Mouse (Mus musculus) hindbrain, embryonic 12.5 days (tissue): ENCODE data around the gene Gadd45b. TPM values are rescaled to one million over a fixed set of nuclear protein-coding genes. Genes with fewer than 3 reads are reported as not detected.

ENCODE experiments used
- ATAC-seq: fragments of 200-750 bp; cut with Nextera tagmentation; 2 replicates; pipeline ENCODE4 v1.8.0; 2017; ENCODE audit warnings: moderate TSS enrichment; ENCODE audit not compliant: low FRiP score
- H3K27ac ChIP-seq: fragments of 300-500 bp; sonication (generic); 2 replicates; pipeline ENCODE4 v1.5.1; 2016; ENCODE audit warnings: mild to moderate bottlenecking
- H3K27me3 ChIP-seq: fragments of 300-500 bp; sonication (generic); 2 replicates; pipeline ENCODE4 v1.6.1; 2016; ENCODE audit warnings: mild to moderate bottlenecking
- H3K36me3 ChIP-seq: fragments of 300-500 bp; sonication (generic); 2 replicates; pipeline ENCODE4 v1.6.1; 2016; ENCODE audit warnings: mild to moderate bottlenecking
- H3K4me1 ChIP-seq: fragments of 300-500 bp; sonication (generic); 2 replicates; pipeline ENCODE4 v1.6.1; 2016
- H3K4me2 ChIP-seq: fragments of 300-500 bp; sonication (generic); replicated peaks from 2 replicates; pipeline ENCODE4 v1.6.1; 2016; ENCODE audit warnings: mild to moderate bottlenecking
- H3K4me3 ChIP-seq: fragments of 300-500 bp; sonication (generic); 2 replicates; pipeline ENCODE4 v1.5.1; 2016; ENCODE audit warnings: mild to moderate bottlenecking
- H3K9ac ChIP-seq: fragments of 300-500 bp; sonication (generic); 2 replicates; pipeline ENCODE4 v1.6.1; 2016; ENCODE audit warnings: mild to moderate bottlenecking, moderate library complexity
- H3K9me3 ChIP-seq: fragments of 300-500 bp; sonication (generic); replicated peaks from 2 replicates; pipeline ENCODE4 v1.6.1; 2016; ENCODE audit warnings: mild to moderate bottlenecking
- WGBS: fragments of 180-500 bp; shearing (Covaris S2); methylation state at CpG from one replicate; pipeline ENCODE4 v1.1.7; 2016; 5-methylcytosine and 5-hydroxymethylcytosine counted together
- polyA plus RNA-seq: library from polyadenylated mRNA; unstranded; fragments of >200 nt; fragmentation: Nextera tagmentation; extraction: Ambion mirVana; gene quantifications from 2 replicates; pipeline ENCODE4 v1.2.1, GENCODE M21; 2016

Gadd45b gene
- polyA plus RNA-seq, 1 experiment from 2014 or later, result 11.8 TPM

DNA sequence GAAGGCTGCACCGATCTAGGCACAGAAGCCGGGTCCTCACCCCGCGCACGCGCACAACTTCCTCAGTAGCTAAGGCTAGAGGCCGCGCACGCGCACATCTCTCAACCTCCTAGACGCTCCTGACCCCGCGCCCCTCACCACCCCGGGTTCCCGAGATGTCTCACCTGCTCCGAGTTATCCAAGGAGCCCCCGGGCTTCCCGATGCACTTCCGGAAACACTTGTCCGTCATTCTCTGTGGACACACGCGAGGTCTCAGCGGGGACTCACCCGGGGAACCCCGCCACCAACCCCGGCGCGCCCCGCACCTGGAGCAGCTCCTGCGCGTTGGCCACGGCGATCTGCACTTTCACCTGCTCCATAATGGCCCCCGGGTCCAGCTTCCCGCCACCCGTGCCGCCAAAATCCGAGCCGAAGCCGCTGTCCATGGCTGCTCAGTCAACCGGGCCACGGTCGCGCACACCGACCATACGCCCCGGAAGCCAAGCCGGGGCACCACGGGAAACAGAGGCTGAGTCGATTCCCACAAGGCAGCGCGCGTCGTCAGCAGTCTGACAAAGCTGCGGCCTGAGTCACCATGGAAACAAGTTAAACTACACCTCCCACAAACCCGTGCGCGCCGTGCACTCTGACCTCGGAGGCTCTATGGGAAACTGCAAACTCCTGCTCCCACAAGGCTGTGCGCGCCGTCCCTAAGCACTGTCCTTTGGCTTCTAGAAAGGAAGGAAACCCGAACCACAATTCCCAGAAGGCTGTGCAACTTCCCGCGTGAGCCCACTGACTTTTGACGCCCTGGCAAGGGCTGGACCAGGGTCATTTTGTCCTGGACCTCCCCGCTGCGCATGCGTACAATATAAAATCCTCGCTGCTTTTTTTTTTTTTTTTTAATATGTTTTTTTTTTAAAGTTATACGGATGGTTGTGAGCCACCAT is 29.3 kb upstream of the Gadd45b start, which contains the start of gene Timm13:
Timm13 (minus strand) TSS at position 652 of the 930 bp plus-strand sequence.
- Histone ChIP-seq H3K27me3 (no peaks in the 10 kb centered on the region), H3K4me3 (peak within 1 kb of the TSS; percentile 67), H3K9me3 (no peaks in the 10 kb centered on the region), H3K9ac (peak within 1 kb of the TSS; percentile 73), H3K4me1 (peaks cover 20% of the 10 kb centered on the region), H3K4me2 (peak within 1 kb of the TSS; percentile 94), H3K36me3 (peaks cover 58% of the 10 kb centered on the region), H3K27ac (peak within 1 kb of the TSS; percentile 83)
- WGBS, result under 1% methylated on average over 72 of the region's 72 CpGs
- ATAC-seq, result peak; percentile 94

DNA sequence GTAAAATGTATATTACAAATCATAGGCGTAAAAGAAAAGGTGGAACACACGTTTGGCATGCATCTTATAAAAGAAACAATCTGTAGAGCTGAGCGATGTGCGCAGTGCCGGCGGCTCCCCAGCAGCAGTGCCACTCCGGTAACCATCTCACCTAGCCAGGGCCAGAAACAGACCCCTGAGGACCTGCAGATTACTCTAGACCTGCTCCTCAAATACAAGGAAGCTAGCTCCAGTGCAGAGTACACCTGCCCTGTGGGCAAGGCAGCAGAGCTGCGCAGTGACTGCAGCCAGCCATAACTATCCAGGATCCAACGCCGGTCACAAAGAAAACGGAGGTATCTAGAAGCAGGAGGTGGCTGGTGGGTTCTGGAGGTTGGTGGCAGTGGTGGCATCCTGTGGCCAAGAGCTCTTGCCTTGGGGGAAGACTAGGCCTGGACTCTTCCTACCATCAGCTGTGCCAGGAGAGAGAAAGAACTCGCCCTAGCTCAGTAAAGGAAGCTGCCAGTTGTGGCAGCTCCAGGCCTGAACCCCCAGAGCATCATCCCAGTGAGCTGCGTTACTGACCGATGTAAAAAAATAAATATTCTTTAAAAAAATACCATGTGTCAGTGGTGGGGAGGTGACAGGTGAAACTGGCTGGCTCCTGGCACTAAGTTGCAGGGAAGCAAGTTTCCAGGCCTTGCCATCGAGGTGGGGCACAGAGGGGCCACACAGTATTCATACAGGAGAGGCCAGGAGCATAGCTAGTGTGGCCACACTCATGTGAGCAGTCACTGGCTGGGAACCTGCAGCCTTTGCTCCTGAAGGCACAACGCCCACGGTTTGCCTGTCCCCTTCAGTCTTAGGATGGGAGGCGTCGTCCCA is 28.2 kb upstream of the Gadd45b start:
- WGBS, result 91% methylated on average over 19 of the region's 19 CpGs
- peak overlapping the region; percentile 28 for H3K4me2 ChIP-seq
- peak overlapping the region; percentile 69 for H3K27ac ChIP-seq
- no peak; the same call in 1 of the 2 replicates for ATAC-seq
- H3K9me3 ChIP-seq, result no peaks in the 10 kb centered on the region
- H3K4me1 ChIP-seq, result peaks cover 20% of the 10 kb centered on the region
- no peak overlapping the region for H3K4me3 ChIP-seq
- no peaks in the 10 kb centered on the region for H3K27me3 ChIP-seq
- peaks cover 68% of the 10 kb centered on the region for H3K36me3 ChIP-seq
- H3K9ac ChIP-seq, result peak overlapping the region; percentile 15; the same call in 1 of the 2 replicates

GRCm38 (mm10) chr10:80902273-80902940 is 27.5 kb upstream of the Gadd45b start:
- no peak overlapping the region for H3K9ac ChIP-seq
- peaks cover 73% of the 10 kb centered on the region for H3K36me3 ChIP-seq
- H3K27ac ChIP-seq, result no peak overlapping the region
- no peaks in the 10 kb centered on the region for H3K9me3 ChIP-seq
- H3K27me3 ChIP-seq, result no peaks in the 10 kb centered on the region
- no peak overlapping the region for H3K4me2 ChIP-seq
- no peak for ATAC-seq
- peaks cover 20% of the 10 kb centered on the region for H3K4me1 ChIP-seq
- H3K4me3 ChIP-seq, result no peak overlapping the region
- 95% methylated on average over 9 of the region's 9 CpGs for WGBS

- WGBS, result 91% methylated on average over 10 of the region's 10 CpGs
- Histone ChIP-seq H3K9ac (no peak overlapping the region), H3K4me3 (no peak overlapping the region), H3K36me3 (peaks cover 75% of the 10 kb centered on the region), H3K27ac (no peak overlapping the region), H3K4me2 (no peak overlapping the region), H3K4me1 (peaks cover 16% of the 10 kb centered on the region), H3K9me3 (no peaks in the 10 kb centered on the region), H3K27me3 (no peaks in the 10 kb centered on the region)
- no peak for ATAC-seq
These were observed 26.6 kb upstream of the Gadd45b start for GRCm38 (mm10) chr10:80903282-80903681.

GRCm38 (mm10) chr10:80904004-80904693 is 25.7 kb upstream of the Gadd45b start:
- Histone ChIP-seq H3K36me3 (peaks cover 76% of the 10 kb centered on the region), H3K27ac (no peak overlapping the region)

GRCm38 (mm10) chr10:80904709-80905108 is 25.2 kb upstream of the Gadd45b start:
- no peak for ATAC-seq
- Histone ChIP-seq H3K4me2 (no peak overlapping the region), H3K36me3 (peaks cover 76% of the 10 kb centered on the region), H3K27me3 (no peaks in the 10 kb centered on the region), H3K4me1 (peaks cover 3% of the 10 kb centered on the region), H3K9me3 (no peaks in the 10 kb centered on the region), H3K4me3 (no peak overlapping the region; the same call in 1 of the 2 replicates), H3K9ac (no peak overlapping the region), H3K27ac (no peak overlapping the region)
- 92% methylated on average over 11 of the region's 11 CpGs for WGBS

More at GRCm38 (mm10) chr10:80904004-80904693, 25.7 kb upstream of the Gadd45b start:
- Histone ChIP-seq H3K4me1 (peaks cover 8% of the 10 kb centered on the region), H3K4me3 (no peak overlapping the region; the same call in 1 of the 2 replicates), H3K9me3 (no peaks in the 10 kb centered on the region), H3K9ac (no peak overlapping the region), H3K27me3 (no peaks in the 10 kb centered on the region), H3K4me2 (no peak overlapping the region)
- 88% methylated on average over 28 of the region's 28 CpGs for whole genome bisulfite sequencing
- no peak for ATAC-seq

- no peak overlapping the region for H3K4me2 ChIP-seq
- WGBS, result 94% methylated on average over 22 of the region's 22 CpGs
- H3K36me3 ChIP-seq, result peaks cover 81% of the 10 kb centered on the region
- no peak overlapping the region for H3K27ac ChIP-seq
- H3K27me3 ChIP-seq, result no peaks in the 10 kb centered on the region
- no peaks in the 10 kb centered on the region for H3K4me1 ChIP-seq
- ATAC-seq, result no peak
- no peaks in the 10 kb centered on the region for H3K9me3 ChIP-seq
- H3K4me3 ChIP-seq, result no peak overlapping the region
- no peak overlapping the region for H3K9ac ChIP-seq
These were observed 20.3 kb upstream of the Gadd45b start for GRCm38 (mm10) chr10:80909375-80910162.

GRCm38 (mm10) chr10:80911354-80911753 is 18.5 kb upstream of the Gadd45b start:
- Histone ChIP-seq H3K4me3 (no peak overlapping the region), H3K36me3 (peaks cover 76% of the 10 kb centered on the region), H3K9ac (no peak overlapping the region), H3K4me2 (no peak overlapping the region), H3K27ac (no peak overlapping the region), H3K4me1 (peaks cover 11% of the 10 kb centered on the region), H3K27me3 (no peaks in the 10 kb centered on the region), H3K9me3 (no peaks in the 10 kb centered on the region)
- no peak for ATAC-seq
- WGBS, result 94% methylated on average over 4 of the region's 4 CpGs

- no peak overlapping the region for H3K4me3 ChIP-seq
- H3K27me3 ChIP-seq, result no peaks in the 10 kb centered on the region
- H3K4me1 ChIP-seq, result peaks cover 16% of the 10 kb centered on the region
- H3K27ac ChIP-seq, result no peak overlapping the region
- H3K9me3 ChIP-seq, result no peaks in the 10 kb centered on the region
- ATAC-seq, result no peak
- H3K4me2 ChIP-seq, result no peak overlapping the region
- H3K9ac ChIP-seq, result no peak overlapping the region
- peaks cover 73% of the 10 kb centered on the region for H3K36me3 ChIP-seq
These were observed 18.0 kb upstream of the Gadd45b start for GRCm38 (mm10) chr10:80911891-80912290.

DNA sequence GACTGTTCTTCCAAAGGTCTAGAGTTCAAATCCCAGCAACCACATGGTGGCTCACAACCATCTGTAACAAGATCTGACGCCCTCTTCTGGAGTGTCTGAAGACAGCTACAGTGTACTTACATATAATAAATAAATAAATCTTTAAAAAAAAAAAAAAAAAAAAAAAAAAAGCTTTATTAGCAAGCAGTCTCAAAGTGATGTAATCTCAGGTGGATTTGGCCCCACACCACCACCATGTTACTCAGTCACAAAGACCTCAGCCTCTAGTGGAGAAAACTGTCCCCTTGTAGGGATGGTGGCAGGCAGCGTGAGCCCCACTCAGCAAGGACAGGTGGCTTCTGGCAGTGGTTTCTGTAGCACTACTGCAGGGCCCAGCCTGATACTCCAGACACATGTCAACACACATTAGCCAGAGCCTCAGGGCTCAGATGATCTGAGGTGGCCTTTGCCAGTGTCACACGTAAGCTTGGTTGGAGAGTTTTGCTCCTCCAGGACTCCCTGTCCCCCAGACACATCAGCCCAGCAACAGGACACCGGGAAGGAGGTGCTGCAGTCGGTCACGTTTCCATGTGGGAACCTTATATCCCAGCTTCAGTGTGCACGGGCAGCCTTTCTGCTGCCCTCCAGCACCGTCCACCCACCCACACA is 16.4 kb upstream of the Gadd45b start:
- no peak overlapping the region for H3K27ac ChIP-seq
- H3K9ac ChIP-seq, result no peak overlapping the region
- H3K36me3 ChIP-seq, result peaks cover 57% of the 10 kb centered on the region
- peaks cover 26% of the 10 kb centered on the region for H3K4me1 ChIP-seq
- no peaks in the 10 kb centered on the region for H3K27me3 ChIP-seq
- ATAC-seq, result no peak
- no peaks in the 10 kb centered on the region for H3K9me3 ChIP-seq
- WGBS, result 84% methylated on average over 7 of the region's 8 CpGs
- no peak overlapping the region for H3K4me3 ChIP-seq
- no peak overlapping the region for H3K4me2 ChIP-seq
